Mouse (Mus musculus) embryonic facial prominence, embryonic 14.5 days (tissue): ENCODE data around the gene Eya3. TPM values are rescaled to one million over a fixed set of nuclear protein-coding genes. Genes with fewer than 3 reads are reported as not detected.
A peak's percentile ranks its signal among the peaks of the same experiment; 100 is the strongest.
"Not testable (repeated sequence)": the region's sequence is repeated elsewhere in the genome, so short reads cannot be mapped to it uniquely, and the experiment has no call there.

Experiments
- ATAC-seq: fragments of 200-750 bp; cut with Nextera tagmentation; 2 replicates; pipeline ENCODE4 v1.8.0; 2017; ENCODE audit warnings: low read depth, moderate number of reproducible peaks, moderate TSS enrichment
- DNase-seq: peaks from one replicate; pipeline ENCODE4 v3.0.0-alpha.2; 2015; ENCODE audit warnings: low spot score
- H3K27ac ChIP-seq: fragments of 300-500 bp; sonication (generic); replicated peaks from 2 replicates; pipeline ENCODE4 v1.5.1; 2014; ENCODE audit warnings: low read depth, mild to moderate bottlenecking, low read length, moderate library complexity
- H3K27me3 ChIP-seq: fragments of 300-500 bp; sonication (generic); replicated peaks from 2 replicates; pipeline ENCODE4 v1.6.1; 2014; ENCODE audit warnings: low read length; ENCODE audit not compliant: control insufficient read depth, insufficient read depth
- H3K36me3 ChIP-seq: fragments of 300-500 bp; sonication (generic); 2 replicates; pipeline ENCODE4 v1.6.1; 2014; ENCODE audit warnings: low read length, mixed read lengths; ENCODE audit not compliant: control insufficient read depth, insufficient read depth
- H3K4me1 ChIP-seq: fragments of 300-500 bp; sonication (generic); 2 replicates; pipeline ENCODE4 v1.6.1; 2014; ENCODE audit warnings: antibody characterized with exemption, low read length; ENCODE audit not compliant: control insufficient read depth, insufficient read depth
- H3K4me2 ChIP-seq: fragments of 300-500 bp; sonication (generic); 2 replicates; pipeline ENCODE4 v1.6.1; 2014; ENCODE audit warnings: low read depth, mild to moderate bottlenecking, low read length, moderate library complexity, mixed read lengths
- H3K4me3 ChIP-seq: fragments of 300-500 bp; sonication (generic); 2 replicates; pipeline ENCODE4 v1.5.1; 2014; ENCODE audit warnings: low read depth, mild to moderate bottlenecking, low read length
- H3K9ac ChIP-seq: fragments of 300-500 bp; sonication (generic); 2 replicates; pipeline ENCODE4 v1.6.1; 2014; ENCODE audit warnings: low read depth, mild to moderate bottlenecking, low read length, moderate library complexity, mixed read lengths
- H3K9me3 ChIP-seq: fragments of 300-500 bp; sonication (generic); 2 replicates; pipeline ENCODE4 v1.6.1; 2016; ENCODE audit warnings: low read length; ENCODE audit not compliant: control insufficient read depth
- WGBS: fragments of 180-500 bp; shearing (Covaris S2); extraction: QIAGEN DNeasy Blood & Tissue Kit; methylation state at CpG from one replicate; pipeline ENCODE4 v1.1.7; 2014; 5-methylcytosine and 5-hydroxymethylcytosine counted together
- polyA plus RNA-seq: library from polyadenylated mRNA; unstranded; fragments of >200 nt; fragmentation: Nextera tagmentation; extraction: Ambion mirVana; gene quantifications from 2 replicates; pipeline ENCODE4 v1.2.1, GENCODE M21; 2014

The Eya3 gene
- polyA plus RNA-seq, 1 experiment from 2014 or later, result 25.5 TPM

- peak; percentile 94 for ATAC-seq
- 2% methylated on average over 20 of the region's 22 CpGs for WGBS
Measured at GRCm38 (mm10) chr4:132756974-132757373, 118.2 kb downstream of the Eya3 start, which contains the start of gene Smpdl3b. Gene Smpdl3b (minus strand): TSS chr4:132757252.

GRCm38 (mm10) chr4:132757633-132758351 lies 119.0 kb downstream of the Eya3 start:
- H3K9me3 ChIP-seq, result no peaks in the 10 kb centered on the region
- ATAC-seq (no peak), DNase-seq (no peak)
- H3K36me3 ChIP-seq, result no peaks in the 10 kb centered on the region
- no peaks in the 10 kb centered on the region for H3K4me1 ChIP-seq
- H3K9ac ChIP-seq, result no peak overlapping the region
- no peak overlapping the region for H3K27ac ChIP-seq
- no peak overlapping the region for H3K4me3 ChIP-seq
- 77% methylated on average over 7 of the region's 7 CpGs for WGBS
- H3K27me3 ChIP-seq, result no peaks in the 10 kb centered on the region
- H3K4me2 ChIP-seq, result no peak overlapping the region

More at GRCm38 (mm10) chr4:132756974-132757373, 118.2 kb downstream of the Eya3 start, which contains the start of gene Smpdl3b:
- peak within 1 kb of the TSS; percentile 43 for H3K4me3 ChIP-seq
- H3K4me1 ChIP-seq, result no peaks in the 10 kb centered on the region
- H3K4me2 ChIP-seq, result peak within 1 kb of the TSS; percentile 79
- no peak within 1 kb of the TSS for H3K27ac ChIP-seq
- H3K9me3 ChIP-seq, result no peaks in the 10 kb centered on the region
- H3K27me3 ChIP-seq, result no peaks in the 10 kb centered on the region
- H3K36me3 ChIP-seq, result no peaks in the 10 kb centered on the region
- peak; percentile 92 for DNase-seq
- H3K9ac ChIP-seq, result peak within 1 kb of the TSS; percentile 61

DNA sequence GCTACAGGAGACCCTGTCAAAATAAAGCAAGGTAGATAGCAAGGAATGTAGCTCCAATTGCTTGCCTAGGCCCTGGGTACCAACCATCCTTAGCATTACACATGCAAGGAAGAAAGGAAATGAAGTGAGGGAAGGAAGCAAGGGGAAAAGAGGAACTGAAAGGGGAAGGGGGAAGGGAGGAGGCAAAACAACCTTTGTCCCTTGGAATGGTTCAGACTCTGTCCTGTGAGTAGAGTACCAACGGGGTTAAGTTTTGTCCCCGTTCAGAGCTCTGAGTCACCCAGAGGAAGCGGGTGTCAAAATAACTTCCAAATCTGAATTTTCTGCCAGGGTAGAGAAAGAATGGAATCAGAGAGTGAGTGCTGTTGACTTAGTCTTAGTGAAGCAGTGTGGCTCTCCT lies 121.5 kb downstream of the Eya3 start:
- no peaks in the 10 kb centered on the region for H3K9me3 ChIP-seq
- H3K27me3 ChIP-seq, result no peaks in the 10 kb centered on the region
- no peaks in the 10 kb centered on the region for H3K36me3 ChIP-seq
- no peak overlapping the region for H3K4me2 ChIP-seq
- no peak for ATAC-seq
- WGBS, result 68% methylated on average over 3 of the region's 3 CpGs
- H3K4me3 ChIP-seq, result no peak overlapping the region
- DNase-seq, result no peak
- H3K9ac ChIP-seq, result no peak overlapping the region
- H3K4me1 ChIP-seq, result no peaks in the 10 kb centered on the region
- H3K27ac ChIP-seq, result no peak overlapping the region

DNA sequence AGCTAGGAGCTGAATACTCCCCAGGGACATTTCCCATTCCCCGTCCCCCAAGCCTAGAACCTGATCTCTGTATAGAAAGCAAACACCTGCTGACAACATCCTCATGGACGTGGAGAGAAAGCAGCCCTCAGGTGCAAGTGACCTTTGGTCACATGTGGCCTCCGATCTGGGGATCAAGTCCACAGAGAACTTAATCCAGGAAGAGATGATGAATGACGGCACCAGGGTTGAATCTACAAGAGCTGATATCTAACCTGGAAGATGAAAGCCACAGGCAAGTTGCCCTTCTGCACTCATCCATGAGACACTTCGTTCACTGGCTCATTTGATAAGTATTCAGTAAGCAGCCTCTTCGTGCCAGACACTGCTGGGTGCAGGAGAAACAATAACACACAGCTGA lies 123.8 kb downstream of the Eya3 start:
- ATAC-seq, result no peak
- Histone ChIP-seq H3K4me2 (no peak overlapping the region), H3K4me3 (no peak overlapping the region), H3K9me3 (no peaks in the 10 kb centered on the region), H3K36me3 (no peaks in the 10 kb centered on the region), H3K27ac (no peak overlapping the region), H3K27me3 (no peaks in the 10 kb centered on the region), H3K4me1 (no peaks in the 10 kb centered on the region), H3K9ac (no peak overlapping the region)
- 68% methylated on average over 6 of the region's 6 CpGs for WGBS
- no peak for DNase-seq

DNA sequence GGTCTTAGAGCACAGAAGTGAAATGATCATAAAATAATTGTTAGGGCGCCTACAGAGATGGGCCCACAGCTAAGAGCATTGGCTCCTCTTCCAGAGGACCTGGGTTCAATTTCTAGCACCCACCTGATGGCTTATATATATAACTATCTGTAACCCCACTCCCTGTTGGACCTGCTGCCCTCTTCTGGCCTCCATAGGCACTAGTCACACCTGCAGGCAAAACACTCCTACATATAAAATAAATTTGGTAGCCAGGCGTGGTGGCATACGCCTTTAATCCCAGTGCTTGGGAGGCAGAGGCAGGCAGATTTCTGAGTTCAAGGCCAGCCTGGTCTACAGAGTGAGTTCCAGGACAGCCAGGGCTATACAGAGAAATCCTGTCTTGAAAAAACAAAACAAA lies 124.3 kb downstream of the Eya3 start:
- not testable (repeated sequence) for H3K9ac ChIP-seq, H3K27me3 ChIP-seq, H3K36me3 ChIP-seq, H3K4me3 ChIP-seq, H3K4me2 ChIP-seq, H3K4me1 ChIP-seq, ATAC-seq, H3K9me3 ChIP-seq, H3K27ac ChIP-seq, DNase-seq
- 79% methylated on average over 3 of the region's 3 CpGs for WGBS

GRCm38 (mm10) chr4:132767914-132768876 lies 129.4 kb downstream of the Eya3 start, which contains the start of gene Rpa2:
Gene Rpa2 (plus strand): TSS chr4:132768332.
- peaks cover 32% of the 10 kb centered on the region for H3K36me3 ChIP-seq
- ATAC-seq (peak; percentile 97), DNase-seq (peak; percentile 100)
- H3K9ac ChIP-seq, result peak within 1 kb of the TSS; percentile 87
- H3K4me3 ChIP-seq, result peak within 1 kb of the TSS; percentile 89
- H3K27me3 ChIP-seq, result no peaks in the 10 kb centered on the region
- peak within 1 kb of the TSS; percentile 84 for H3K4me2 ChIP-seq
- WGBS, result under 1% methylated on average over 52 of the region's 71 CpGs
- H3K9me3 ChIP-seq, result no peaks in the 10 kb centered on the region
- H3K4me1 ChIP-seq, result no peaks in the 10 kb centered on the region
- peak within 1 kb of the TSS; percentile 83 for H3K27ac ChIP-seq

GRCm38 (mm10) chr4:132771776-132772175 lies 133.0 kb downstream of the Eya3 start:
- H3K9ac ChIP-seq, result no peak overlapping the region
- ATAC-seq (no peak), DNase-seq (no peak)
- H3K4me3 ChIP-seq, result no peak overlapping the region
- H3K27me3 ChIP-seq, result no peaks in the 10 kb centered on the region
- 93% methylated on average over 9 of the region's 9 CpGs for WGBS
- H3K4me2 ChIP-seq, result no peak overlapping the region
- H3K27ac ChIP-seq, result no peak overlapping the region
- no peaks in the 10 kb centered on the region for H3K4me1 ChIP-seq
- no peaks in the 10 kb centered on the region for H3K9me3 ChIP-seq
- peaks cover 67% of the 10 kb centered on the region for H3K36me3 ChIP-seq
